Mouse (Mus musculus) kidney, embryonic 16.5 days (tissue): ENCODE data around the gene Dtl. TPM values are rescaled to one million over a fixed set of nuclear protein-coding genes. Genes with fewer than 3 reads are reported as not detected.
"Not testable (repeated sequence)": the region's sequence is repeated elsewhere in the genome, so short reads cannot be mapped to it uniquely, and the experiment has no call there.

ENCODE experiments used
- ATAC-seq: fragments of 200-750 bp; cut with Nextera tagmentation; 2 replicates; pipeline ENCODE4 v1.8.0; 2017; ENCODE audit warnings: moderate TSS enrichment; ENCODE audit not compliant: low FRiP score, low TSS enrichment
- H3K27ac ChIP-seq: fragments of 300-500 bp; sonication (generic); 2 replicates; pipeline ENCODE4 v1.5.1; 2014; ENCODE audit warnings: low read length
- H3K27me3 ChIP-seq: fragments of 300-500 bp; sonication (generic); 2 replicates; pipeline ENCODE4 v1.6.1; 2014; ENCODE audit warnings: low read length, control low read depth, mixed read lengths; ENCODE audit not compliant: insufficient read depth
- H3K36me3 ChIP-seq: fragments of 300-500 bp; sonication (generic); 2 replicates; pipeline ENCODE4 v1.6.1; 2014; ENCODE audit warnings: low read length, control low read depth, mixed read lengths; ENCODE audit not compliant: insufficient read depth
- H3K4me1 ChIP-seq: fragments of 300-500 bp; sonication (generic); 2 replicates; pipeline ENCODE4 v1.6.1; 2014; ENCODE audit warnings: low read length, control low read depth, mixed read lengths; ENCODE audit not compliant: insufficient read depth
- H3K4me2 ChIP-seq: fragments of 300-500 bp; sonication (generic); replicated peaks from 2 replicates; pipeline ENCODE4 v1.6.1; 2014; ENCODE audit warnings: low read depth, low read length
- H3K4me3 ChIP-seq: fragments of 300-500 bp; sonication (generic); 2 replicates; pipeline ENCODE4 v1.5.1; 2014; ENCODE audit warnings: mild to moderate bottlenecking, low read length
- H3K9ac ChIP-seq: fragments of 300-500 bp; sonication (generic); replicated peaks from 2 replicates; pipeline ENCODE4 v1.6.1; 2014; ENCODE audit warnings: low read length
- H3K9me3 ChIP-seq: fragments of 300-500 bp; sonication (generic); 2 replicates; pipeline ENCODE4 v1.6.1; 2016; ENCODE audit warnings: low read length, control low read depth
- WGBS: fragments of 180-500 bp; shearing (Covaris S2); extraction: QIAGEN DNeasy Blood & Tissue Kit; methylation state at CpG from one replicate; pipeline ENCODE4 v1.1.7; 2014; 5-methylcytosine and 5-hydroxymethylcytosine counted together
- polyA plus RNA-seq: library from polyadenylated mRNA; unstranded; fragments of >200 nt; fragmentation: Nextera tagmentation; extraction: Ambion mirVana; gene quantifications from 2 replicates; pipeline ENCODE4 v1.2.1, GENCODE M21; 2015

Gene Dtl
- polyA plus RNA-seq, 1 experiment from 2014 or later, result 53.3 TPM

GRCm38 (mm10) chr1:191527921-191528612 is 47.3 kb downstream of the Dtl start:
- 57% methylated on average over 4 of the region's 4 CpGs for WGBS
- Histone ChIP-seq H3K36me3 (no peaks in the 10 kb centered on the region), H3K9ac (no peak overlapping the region), H3K4me3 (no peak overlapping the region), H3K4me1 (no peaks in the 10 kb centered on the region), H3K27ac (no peak overlapping the region), H3K4me2 (no peak overlapping the region), H3K9me3 (no peaks in the 10 kb centered on the region), H3K27me3 (no peaks in the 10 kb centered on the region)
- no peak for ATAC-seq

- Histone ChIP-seq H3K4me2 (no peak overlapping the region), H3K4me1 (no peaks in the 10 kb centered on the region), H3K9ac (no peak overlapping the region), H3K4me3 (no peak overlapping the region), H3K36me3 (no peaks in the 10 kb centered on the region), H3K27ac (no peak overlapping the region), H3K27me3 (no peaks in the 10 kb centered on the region), H3K9me3 (no peaks in the 10 kb centered on the region)
- 77% methylated on average over 3 of the region's 3 CpGs for WGBS
- no peak for ATAC-seq
These were observed 48.3 kb downstream of the Dtl start for GRCm38 (mm10) chr1:191527089-191527488.

GRCm38 (mm10) chr1:191521395-191521794 is 53.9 kb downstream of the Dtl start:
- Histone ChIP-seq H3K9me3 (no peaks in the 10 kb centered on the region), H3K36me3 (no peaks in the 10 kb centered on the region), H3K4me1 (no peaks in the 10 kb centered on the region), H3K4me2 (no peak overlapping the region), H3K9ac (no peak overlapping the region), H3K4me3 (no peak overlapping the region), H3K27me3 (no peaks in the 10 kb centered on the region), H3K27ac (no peak overlapping the region)
- 57% methylated on average over 8 of the region's 8 CpGs for WGBS
- ATAC-seq, result peak; percentile 39; the same call in 1 of the 2 replicates

GRCm38 (mm10) chr1:191520669-191521068 is 54.7 kb downstream of the Dtl start:
- no peak overlapping the region for H3K27ac ChIP-seq
- no peak overlapping the region for H3K4me2 ChIP-seq
- H3K4me1 ChIP-seq, result no peaks in the 10 kb centered on the region
- no peaks in the 10 kb centered on the region for H3K36me3 ChIP-seq
- H3K9ac ChIP-seq, result no peak overlapping the region
- WGBS, result 81% methylated on average over 10 of the region's 10 CpGs
- H3K9me3 ChIP-seq, result no peaks in the 10 kb centered on the region
- no peak for ATAC-seq
- H3K27me3 ChIP-seq, result no peaks in the 10 kb centered on the region
- H3K4me3 ChIP-seq, result no peak overlapping the region

DNA sequence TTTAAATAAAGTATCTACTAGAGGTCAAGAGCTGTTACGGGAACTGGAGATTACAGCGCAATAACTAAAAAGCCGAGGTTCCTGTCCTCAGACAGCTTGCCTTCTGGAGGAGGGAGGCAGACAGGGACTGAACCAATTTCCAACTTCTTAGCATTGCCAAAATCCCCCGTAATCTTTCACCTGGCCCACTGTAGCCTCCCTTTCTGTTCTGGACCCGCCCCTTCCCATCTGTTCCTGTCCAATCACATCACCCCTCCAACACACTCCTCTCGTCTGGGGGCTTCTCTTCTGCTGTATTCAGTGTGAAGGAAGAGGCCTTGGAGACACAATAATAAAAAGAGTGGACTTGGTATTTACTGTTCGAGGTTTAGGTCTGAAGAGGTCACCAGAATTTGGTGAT is 55.1 kb downstream of the Dtl start:
- ATAC-seq, result no peak
- Histone ChIP-seq H3K27me3 (no peaks in the 10 kb centered on the region), H3K4me1 (no peaks in the 10 kb centered on the region), H3K9me3 (no peaks in the 10 kb centered on the region), H3K4me2 (no peak overlapping the region), H3K27ac (no peak overlapping the region), H3K36me3 (no peaks in the 10 kb centered on the region), H3K4me3 (no peak overlapping the region), H3K9ac (no peak overlapping the region)
- WGBS, result 76% methylated on average over 7 of the region's 7 CpGs

- Histone ChIP-seq H3K4me3 (no peak overlapping the region), H3K9me3 (no peaks in the 10 kb centered on the region; the same call in 1 of the 2 replicates), H3K27me3 (no peaks in the 10 kb centered on the region), H3K27ac (no peak overlapping the region), H3K4me2 (no peak overlapping the region), H3K9ac (no peak overlapping the region), H3K36me3 (no peaks in the 10 kb centered on the region), H3K4me1 (no peaks in the 10 kb centered on the region)
- ATAC-seq, result no peak
- WGBS, result 90% methylated on average over 4 of the region's 4 CpGs
These were observed 55.8 kb downstream of the Dtl start for GRCm38 (mm10) chr1:191519329-191520066.

- H3K4me1 ChIP-seq, result no peaks in the 10 kb centered on the region
- H3K9ac ChIP-seq, result no peak overlapping the region
- H3K36me3 ChIP-seq, result no peaks in the 10 kb centered on the region
- no peak overlapping the region for H3K4me2 ChIP-seq
- no peaks in the 10 kb centered on the region; the same call in 1 of the 2 replicates for H3K9me3 ChIP-seq
- 91% methylated on average over 4 of the region's 4 CpGs for WGBS
- H3K4me3 ChIP-seq, result no peak overlapping the region
- no peak for ATAC-seq
- H3K27ac ChIP-seq, result no peak overlapping the region
- no peaks in the 10 kb centered on the region for H3K27me3 ChIP-seq
These were observed 56.4 kb downstream of the Dtl start for GRCm38 (mm10) chr1:191518911-191519310.

- no peak for ATAC-seq
- WGBS, result 80% methylated on average over 5 of the region's 5 CpGs
- Histone ChIP-seq H3K4me2 (no peak overlapping the region), H3K27ac (no peak overlapping the region), H3K9ac (no peak overlapping the region), H3K4me3 (no peak overlapping the region), H3K9me3 (no peaks in the 10 kb centered on the region; the same call in 1 of the 2 replicates), H3K36me3 (no peaks in the 10 kb centered on the region), H3K4me1 (no peaks in the 10 kb centered on the region), H3K27me3 (no peaks in the 10 kb centered on the region)
These were observed 57.4 kb downstream of the Dtl start for GRCm38 (mm10) chr1:191517969-191518368.

DNA sequence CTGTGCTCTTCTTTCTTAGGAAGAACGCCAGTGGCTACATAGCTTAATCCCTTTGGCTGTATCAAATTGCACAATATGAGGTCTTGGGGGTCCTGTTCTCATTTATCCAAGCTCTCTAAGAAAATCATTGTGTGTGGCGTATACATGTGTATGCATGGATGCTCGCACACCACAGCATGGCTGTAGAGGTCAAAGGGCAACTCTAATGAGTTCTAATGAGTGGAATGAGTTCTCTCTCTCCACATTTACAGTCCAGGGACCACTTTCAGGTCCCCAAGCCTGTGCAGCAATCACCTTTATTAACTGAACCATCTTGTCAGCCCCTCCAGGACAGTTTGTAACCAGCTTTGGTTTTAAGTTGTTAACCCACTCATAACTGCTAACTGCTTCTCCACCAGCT is 58.3 kb downstream of the Dtl start:
- Histone ChIP-seq H3K9me3 (no peaks in the 10 kb centered on the region; the same call in 1 of the 2 replicates), H3K27ac (no peak overlapping the region), H3K4me2 (no peak overlapping the region), H3K9ac (no peak overlapping the region), H3K27me3 (no peaks in the 10 kb centered on the region), H3K4me1 (no peaks in the 10 kb centered on the region), H3K36me3 (no peaks in the 10 kb centered on the region), H3K4me3 (no peak overlapping the region)
- 49% methylated on average over 3 of the region's 3 CpGs for WGBS
- ATAC-seq, result no peak

DNA sequence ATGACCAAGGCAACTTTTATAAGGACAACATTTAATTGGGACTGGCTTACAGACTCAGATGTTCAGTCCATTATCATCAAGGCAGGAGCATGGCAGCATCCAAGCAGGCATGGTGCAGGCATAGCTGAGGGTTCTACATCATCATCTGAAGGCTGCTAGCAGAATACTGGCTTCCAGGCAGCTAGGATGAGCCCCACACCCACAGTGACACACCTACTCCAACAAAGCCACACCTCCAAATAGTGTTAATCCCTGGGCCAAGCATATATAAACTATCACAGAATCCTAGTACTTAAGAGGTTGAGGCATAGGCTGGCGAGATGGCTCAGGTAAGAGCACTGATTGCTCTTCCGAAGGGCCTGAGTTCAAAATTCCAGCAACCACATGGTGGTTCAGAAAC is 59.0 kb downstream of the Dtl start:
- not testable (repeated sequence) for H3K9me3 ChIP-seq, H3K27ac ChIP-seq, H3K4me1 ChIP-seq, ATAC-seq, H3K4me3 ChIP-seq, H3K27me3 ChIP-seq, H3K9ac ChIP-seq, H3K36me3 ChIP-seq, H3K4me2 ChIP-seq
- 91% methylated on average over 2 of the region's 2 CpGs for WGBS
